In genomic region chr8:64216252-64216651, GRCm38 (mm10) we compare ENCODE assay signal across 25 mouse cellular contexts. TPM values are rescaled to one million over a fixed set of nuclear protein-coding genes. Genes with fewer than 3 reads are reported as not detected.
"Had no signal": no experiment of that assay in that cellular context is flagged by ENCODE, and none has a peak within 500 bp of the region (broad histone marks: within the 10 kb centered on the region; RNA-seq: fewer than 3 reads in every experiment).

No protein-coding gene starts in this region.

- H3K9ac ChIP-seq: heart, embryonic 12.5 days; hindbrain, embryonic 12.5 days; hindbrain, embryonic 15.5 days; intestine, embryonic 15.5 days; limb, embryonic 13.5 days; limb, embryonic 15.5 days; liver, embryonic 12.5 days; liver, embryonic 14.5 days had no signal

- H3K4me2 ChIP-seq: heart, embryonic 12.5 days; hindbrain, embryonic 12.5 days; hindbrain, embryonic 15.5 days; intestine, embryonic 15.5 days; limb, embryonic 13.5 days; limb, embryonic 15.5 days; liver, embryonic 12.5 days had no signal

- H3K36me3 ChIP-seq: heart, embryonic 10.5 days; heart, embryonic 12.5 days; hindbrain, embryonic 12.5 days; hindbrain, embryonic 15.5 days; intestine, embryonic 15.5 days; limb, embryonic 13.5 days; limb, embryonic 15.5 days; liver, embryonic 12.5 days had no signal

- H3K9me3 ChIP-seq: heart, embryonic 10.5 days; heart, embryonic 12.5 days; hindbrain, embryonic 15.5 days; intestine, embryonic 15.5 days; limb, embryonic 15.5 days; liver, embryonic 12.5 days had no signal

- ATAC-seq: inflammation-experienced regulatory T-cells, adult 6 months; intestine, embryonic 15.5 days; intestine, postnatal 0 days; liver, embryonic 12.5 days had no signal

- H3K27me3 ChIP-seq: heart, embryonic 12.5 days; hindbrain, embryonic 12.5 days; hindbrain, embryonic 15.5 days; intestine, embryonic 15.5 days; limb, embryonic 15.5 days; liver, embryonic 12.5 days had no signal

- H3K4me3 ChIP-seq: gastrocnemius, adult 2 months; heart, embryonic 10.5 days; heart, embryonic 12.5 days; hindbrain, embryonic 12.5 days; hindbrain, embryonic 15.5 days; intestine, embryonic 15.5 days; layer of hippocampus, adult 2 months; left cerebral cortex, adult 2 months; limb, embryonic 13.5 days; limb, embryonic 15.5 days; liver, embryonic 12.5 days had no signal

- H3K27ac ChIP-seq: gastrocnemius, adult 2 months; heart, embryonic 10.5 days; hindbrain, embryonic 12.5 days; hindbrain, embryonic 15.5 days; intestine, embryonic 15.5 days; layer of hippocampus, adult 2 months; left cerebral cortex, adult 2 months; limb, embryonic 13.5 days; limb, embryonic 15.5 days; liver, embryonic 12.5 days; liver, embryonic 14.5 days had no signal

- DNase-seq: gastrocnemius, adult 2 months; gastrocnemius, postnatal 10 days; gastrocnemius, postnatal 25 days; heart, adult 18-20 months; heart, postnatal 10 days; heart, postnatal 4 days; kidney, adult 18-20 months; kidney, adult 8-10 months; kidney, postnatal 10 days; kidney, postnatal 25 days; kidney, postnatal 4 days had no signal

- H3K4me1 ChIP-seq: heart, embryonic 10.5 days; heart, embryonic 12.5 days; hindbrain, embryonic 12.5 days; hindbrain, embryonic 15.5 days; intestine, embryonic 15.5 days; limb, embryonic 15.5 days; liver, embryonic 12.5 days had no signal

RNA-seq across cellular contexts. Expression of gene Tll1, which starts 10.2 kb away (rescaled TPM):
- polyA plus RNA-seq: inflammation-experienced regulatory T-cells, adult 6 months; liver, adult 2 months had no signal
